Mouse (Mus musculus): ENCODE measurements around the gene Dpf1. TPM values are rescaled to one million over a fixed set of nuclear protein-coding genes. Genes with fewer than 3 reads are reported as not detected.
A peak's percentile ranks its signal among the peaks of the same experiment; 100 is the strongest.

Gene Dpf1
- polyA plus RNA-seq (2016; fragmentation: Nextera tagmentation; extraction: Ambion mirVana), result 118 and 147 TPM in 2 replicates

GRCm38 (mm10) chr7:29303738-29304462, at the start of gene Dpf1:
Gene Dpf1, plus strand, starts transcription at chr7:29303951.
- peak; percentile 88 for ATAC-seq (ENCODE audit: low FRiP score)
- Histone ChIP-seq H3K27ac (peak within 1 kb of the TSS; percentile 90), H3K9me3 (no peaks in the 10 kb centered on the region), H3K9ac (peak within 1 kb of the TSS; percentile 88), H3K36me3 (replicated peaks) (no peaks in the 10 kb centered on the region), H3K27me3 (no peaks in the 10 kb centered on the region), H3K4me2 (peak within 1 kb of the TSS; percentile 94), H3K4me3 (replicated peaks) (peak within 1 kb of the TSS; percentile 77), H3K4me1 (peaks cover 46% of the 10 kb centered on the region)
- under 1% methylated on average over 63 of the region's 67 CpGs for WGBS

GRCm38 (mm10) chr7:29255875-29256274, 47.9 kb upstream of the Dpf1 start:
- H3K9ac ChIP-seq, result no peak overlapping the region

GRCm38 (mm10) chr7:29257368-29257767, 46.4 kb upstream of the Dpf1 start:
- Histone ChIP-seq H3K9ac (no peak overlapping the region), H3K4me1 (peaks cover 22% of the 10 kb centered on the region), H3K4me3 (replicated peaks) (no peak overlapping the region), H3K4me2 (no peak overlapping the region), H3K36me3 (replicated peaks) (no peaks in the 10 kb centered on the region), H3K27me3 (no peaks in the 10 kb centered on the region), H3K27ac (no peak overlapping the region), H3K9me3 (no peaks in the 10 kb centered on the region)
- ATAC-seq (ENCODE audit: low FRiP score), result no peak
- WGBS, result 80% methylated on average over 1 of the region's 1 CpGs

More at GRCm38 (mm10) chr7:29255875-29256274, 47.9 kb upstream of the Dpf1 start:
- 87% methylated on average over 4 of the region's 4 CpGs for WGBS
- H3K27me3 ChIP-seq, result no peaks in the 10 kb centered on the region
- H3K36me3 ChIP-seq (replicated peaks), result no peaks in the 10 kb centered on the region
- no peaks in the 10 kb centered on the region for H3K9me3 ChIP-seq
- H3K4me2 ChIP-seq, result no peak overlapping the region
- no peak overlapping the region for H3K27ac ChIP-seq
- peaks cover 22% of the 10 kb centered on the region for H3K4me1 ChIP-seq
- no peak for ATAC-seq (ENCODE audit: low FRiP score)
- no peak overlapping the region for H3K4me3 ChIP-seq (replicated peaks)

GRCm38 (mm10) chr7:29259781-29260730, 43.7 kb upstream of the Dpf1 start:
- H3K27me3 ChIP-seq, result no peaks in the 10 kb centered on the region
- no peaks in the 10 kb centered on the region for H3K9me3 ChIP-seq
- H3K27ac ChIP-seq, result peak overlapping the region; percentile 62
- H3K4me3 ChIP-seq (replicated peaks), result no peak overlapping the region
- no peak overlapping the region for H3K4me2 ChIP-seq
- H3K9ac ChIP-seq, result 0 out of 2 replicates have a peak overlapping the region, but pooled peaks have one; percentile 33
- 72% methylated on average over 10 of the region's 10 CpGs for WGBS
- no peaks in the 10 kb centered on the region for H3K36me3 ChIP-seq (replicated peaks)
- peak; percentile 65 for ATAC-seq (ENCODE audit: low FRiP score)
- H3K4me1 ChIP-seq, result peaks cover 22% of the 10 kb centered on the region

GRCm38 (mm10) chr7:29262151-29262550, 41.6 kb upstream of the Dpf1 start:
- Histone ChIP-seq H3K4me3 (replicated peaks) (no peak overlapping the region), H3K9ac (no peak overlapping the region), H3K4me1 (peaks cover 22% of the 10 kb centered on the region), H3K9me3 (no peaks in the 10 kb centered on the region), H3K36me3 (replicated peaks) (no peaks in the 10 kb centered on the region), H3K27ac (no peak overlapping the region), H3K4me2 (no peak overlapping the region), H3K27me3 (no peaks in the 10 kb centered on the region)
- ATAC-seq (ENCODE audit: low FRiP score), result no peak
- WGBS, result 85% methylated on average over 6 of the region's 6 CpGs

- H3K4me3 ChIP-seq (replicated peaks), result no peak overlapping the region
- no peaks in the 10 kb centered on the region for H3K36me3 ChIP-seq (replicated peaks)
- no peak overlapping the region for H3K4me2 ChIP-seq
- no peak overlapping the region for H3K27ac ChIP-seq
- ATAC-seq (ENCODE audit: low FRiP score), result no peak
- no peaks in the 10 kb centered on the region for H3K9me3 ChIP-seq
- 97% methylated on average over 3 of the region's 3 CpGs for WGBS
- H3K4me1 ChIP-seq, result peaks cover 14% of the 10 kb centered on the region
- H3K9ac ChIP-seq, result no peak overlapping the region
- no peaks in the 10 kb centered on the region for H3K27me3 ChIP-seq
Observed at GRCm38 (mm10) chr7:29263831-29264230, 39.9 kb upstream of the Dpf1 start.

GRCm38 (mm10) chr7:29265636-29266035, 38.1 kb upstream of the Dpf1 start:
- WGBS, result 79% methylated on average over 7 of the region's 7 CpGs
- Histone ChIP-seq H3K27me3 (no peaks in the 10 kb centered on the region), H3K9me3 (no peaks in the 10 kb centered on the region), H3K36me3 (replicated peaks) (no peaks in the 10 kb centered on the region), H3K27ac (no peak overlapping the region), H3K4me1 (no peaks in the 10 kb centered on the region), H3K4me2 (no peak overlapping the region), H3K9ac (no peak overlapping the region), H3K4me3 (replicated peaks) (no peak overlapping the region)
- ATAC-seq (ENCODE audit: low FRiP score), result no peak

- H3K27me3 ChIP-seq, result no peaks in the 10 kb centered on the region
- no peak overlapping the region for H3K4me3 ChIP-seq (replicated peaks)
- 51% methylated on average over 4 of the region's 4 CpGs for WGBS
- H3K9ac ChIP-seq, result no peak overlapping the region
- no peaks in the 10 kb centered on the region for H3K36me3 ChIP-seq (replicated peaks)
- H3K4me2 ChIP-seq, result no peak overlapping the region
- H3K9me3 ChIP-seq, result no peaks in the 10 kb centered on the region
- H3K4me1 ChIP-seq, result no peaks in the 10 kb centered on the region
- ATAC-seq (ENCODE audit: low FRiP score), result no peak
- no peak overlapping the region for H3K27ac ChIP-seq
Observed at GRCm38 (mm10) chr7:29266931-29267330, 36.8 kb upstream of the Dpf1 start.

- WGBS, result 88% methylated on average over 4 of the region's 4 CpGs
- no peak for ATAC-seq (ENCODE audit: low FRiP score)
- H3K4me2 ChIP-seq, result no peak overlapping the region
- H3K36me3 ChIP-seq (replicated peaks), result no peaks in the 10 kb centered on the region
- no peaks in the 10 kb centered on the region for H3K27me3 ChIP-seq
- H3K4me1 ChIP-seq, result no peaks in the 10 kb centered on the region
- H3K27ac ChIP-seq, result no peak overlapping the region
- no peak overlapping the region for H3K9ac ChIP-seq
- H3K4me3 ChIP-seq (replicated peaks), result no peak overlapping the region
- H3K9me3 ChIP-seq, result no peaks in the 10 kb centered on the region
Observed at GRCm38 (mm10) chr7:29270445-29270844, 33.3 kb upstream of the Dpf1 start.

GRCm38 (mm10) chr7:29271687-29272465, 31.9 kb upstream of the Dpf1 start:
- H3K36me3 ChIP-seq (replicated peaks), result no peaks in the 10 kb centered on the region
- H3K4me3 ChIP-seq (replicated peaks), result no peak overlapping the region
- no peaks in the 10 kb centered on the region for H3K4me1 ChIP-seq
- H3K27ac ChIP-seq, result no peak overlapping the region
- ATAC-seq (ENCODE audit: low FRiP score), result no peak
- 88% methylated on average over 8 of the region's 8 CpGs for WGBS
- no peaks in the 10 kb centered on the region for H3K9me3 ChIP-seq
- H3K27me3 ChIP-seq, result no peaks in the 10 kb centered on the region
- no peak overlapping the region for H3K4me2 ChIP-seq
- H3K9ac ChIP-seq, result no peak overlapping the region

- no peak for ATAC-seq (ENCODE audit: low FRiP score)
- Histone ChIP-seq H3K27ac (no peak overlapping the region), H3K4me1 (peaks cover 10% of the 10 kb centered on the region), H3K9ac (no peak overlapping the region), H3K4me2 (no peak overlapping the region), H3K36me3 (replicated peaks) (no peaks in the 10 kb centered on the region), H3K27me3 (peaks cover 19% of the 10 kb centered on the region), H3K9me3 (no peaks in the 10 kb centered on the region), H3K4me3 (replicated peaks) (no peak overlapping the region)
- WGBS, result 81% methylated on average over 5 of the region's 5 CpGs
Observed at GRCm38 (mm10) chr7:29276715-29277114, 27.0 kb upstream of the Dpf1 start.

GRCm38 (mm10) chr7:29277510-29277909, 26.2 kb upstream of the Dpf1 start:
- Histone ChIP-seq H3K27ac (no peak overlapping the region), H3K4me2 (no peak overlapping the region), H3K4me3 (replicated peaks) (no peak overlapping the region), H3K9me3 (no peaks in the 10 kb centered on the region), H3K27me3 (peaks cover 27% of the 10 kb centered on the region), H3K4me1 (peaks cover 15% of the 10 kb centered on the region), H3K9ac (no peak overlapping the region), H3K36me3 (replicated peaks) (no peaks in the 10 kb centered on the region)
- 89% methylated on average over 4 of the region's 4 CpGs for WGBS
- ATAC-seq (ENCODE audit: low FRiP score), result no peak

Measured in forebrain, embryonic 12.5 days (tissue).